Mouse (Mus musculus) embryonic stem cell, embryonic (primary cell): ENCODE results near the gene Gria1.

Experiments used
- CTCF ChIA-PET, 4 experiments: fragments of 300-600 bp in 2 of 4; fragments of 350-600 bp in 2 of 4; sonication (Branson Sonifier 250); formaldehyde crosslinking; loops; one replicate each; lab custom pipeline; 2022; ENCODE audit warnings: inconsistent platforms in 2 of 4; lab: Charles Lee
- POLR2A ChIA-PET, 4 experiments: fragments of 300-600 bp in 2 of 4; fragments of 350-600 bp in 2 of 4; sonication (Branson Sonifier 250); formaldehyde crosslinking; loops; one replicate each; lab custom pipeline; 2022; ENCODE audit warnings: antibody characterized with exemption in 4 of 4, inconsistent platforms in 1 of 4; lab: Charles Lee

Gene Gria1

GRCm38 (mm10) chr11:57042057-57042456 is 30.9 kb downstream of the Gria1 start:
- ChIA-PET POLR2A (no interaction called here), CTCF (interaction anchor here in 1 of 4 experiments (0.6 kb wide), 1 partner anchor 53 kb away, joined by 3 read pairs; no protein-coding TSS in a partner anchor)

- ChIA-PET CTCF (interaction anchor here in 1 of 4 experiments (0.6 kb wide), 1 partner anchor 485 kb away, joined by 3 read pairs; no protein-coding TSS in a partner anchor), POLR2A (no interaction called here)
Observed at GRCm38 (mm10) chr11:57044146-57044545, 33.0 kb downstream of the Gria1 start.

- ChIA-PET POLR2A (interaction anchor here in 1 of 4 experiments (0.6 kb wide), 1 partner anchor 404 kb away, joined by 4 read pairs; no protein-coding TSS in a partner anchor), CTCF (interaction anchor here in 2 of 4 experiments (0.6 kb wide), 3 partner anchors 79 to 555 kb away, joined by 3 to 8 read pairs (median 6); no protein-coding TSS in a partner anchor)
Observed at GRCm38 (mm10) chr11:57051666-57052562, 40.7 kb downstream of the Gria1 start.

- ChIA-PET CTCF (no interaction called here), POLR2A (no interaction called here)
Observed at GRCm38 (mm10) chr11:57062441-57062840, 51.3 kb downstream of the Gria1 start.

GRCm38 (mm10) chr11:57070196-57070901 is 59.2 kb downstream of the Gria1 start:
- ChIA-PET POLR2A (no interaction called here), CTCF (interaction anchor here in 1 of 4 experiments (0.9 kb wide), 1 partner anchor 398 kb away, joined by 4 read pairs; no protein-coding TSS in a partner anchor)

GRCm38 (mm10) chr11:57072171-57072570 is 61.0 kb downstream of the Gria1 start:
- CTCF ChIA-PET: no interaction called here
- POLR2A ChIA-PET: no interaction called here

- ChIA-PET POLR2A (no interaction called here), CTCF (no interaction called here)
Observed at GRCm38 (mm10) chr11:57079423-57079822, 68.2 kb downstream of the Gria1 start.

- ChIA-PET POLR2A (no interaction called here), CTCF (no interaction called here)
Observed at GRCm38 (mm10) chr11:57089527-57089926, 78.3 kb downstream of the Gria1 start.

GRCm38 (mm10) chr11:57090705-57091104 is 79.5 kb downstream of the Gria1 start:
- CTCF ChIA-PET: interaction anchor here in 1 of 4 experiments (0.5 kb wide), 1 partner anchor 460 kb away, joined by 5 read pairs; no protein-coding TSS in a partner anchor
- POLR2A ChIA-PET: no interaction called here

DNA sequence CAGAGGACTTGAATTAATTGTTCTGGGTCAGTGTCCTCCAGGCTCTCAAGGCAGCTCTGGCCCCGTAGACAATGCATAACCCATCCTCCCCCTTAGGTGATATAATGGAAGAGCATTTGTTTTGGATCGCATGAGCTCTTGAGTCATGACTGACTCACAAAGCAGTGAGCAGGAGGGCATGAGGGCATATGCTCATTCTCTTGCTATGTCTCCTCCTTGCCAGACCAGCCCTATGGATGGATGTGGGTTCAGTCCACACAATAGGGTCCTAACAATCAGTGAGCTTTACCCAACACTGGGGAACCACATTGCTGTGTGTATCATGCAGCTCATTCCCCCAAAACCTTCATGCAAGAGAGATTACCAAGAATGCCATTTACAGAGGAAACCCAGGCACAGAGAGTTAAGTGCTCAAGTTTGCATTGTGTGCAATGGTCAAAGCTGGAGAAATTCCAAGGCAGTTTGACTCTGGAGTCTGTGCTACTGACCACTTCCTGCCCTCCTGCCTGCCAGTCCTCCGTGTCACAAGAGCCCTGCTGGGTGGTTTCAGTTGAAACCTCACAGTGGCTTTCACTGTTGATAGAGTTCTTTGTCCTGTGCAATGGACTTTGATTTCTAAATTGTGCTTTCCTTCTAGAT is 80.2 kb downstream of the Gria1 start:
- POLR2A ChIA-PET: no interaction called here
- CTCF ChIA-PET: no interaction called here

DNA sequence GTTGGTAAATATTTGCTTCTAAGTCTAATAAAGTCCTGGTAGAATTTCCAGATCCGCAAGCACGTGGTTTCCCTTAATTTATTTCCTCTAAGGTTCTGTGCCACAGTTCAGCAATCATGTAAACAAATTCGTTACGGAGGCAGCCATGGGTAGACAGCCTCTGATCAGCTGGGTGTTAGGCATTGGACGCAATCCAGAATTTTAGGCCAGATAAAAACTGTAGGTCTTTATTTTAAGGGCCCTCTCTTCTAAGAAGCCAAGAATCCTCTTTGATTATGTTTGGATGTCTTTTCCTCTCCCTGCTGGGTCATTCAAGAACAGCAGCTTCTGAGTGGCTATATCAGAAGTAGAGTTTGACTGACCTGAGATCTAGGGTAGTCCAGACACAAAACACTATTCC is 89.3 kb downstream of the Gria1 start:
- ChIA-PET CTCF (no interaction called here), POLR2A (interaction anchor here in 1 of 4 experiments (0.7 kb wide), 1 partner anchor 296 kb away, joined by 3 read pairs; no protein-coding TSS in a partner anchor)

DNA sequence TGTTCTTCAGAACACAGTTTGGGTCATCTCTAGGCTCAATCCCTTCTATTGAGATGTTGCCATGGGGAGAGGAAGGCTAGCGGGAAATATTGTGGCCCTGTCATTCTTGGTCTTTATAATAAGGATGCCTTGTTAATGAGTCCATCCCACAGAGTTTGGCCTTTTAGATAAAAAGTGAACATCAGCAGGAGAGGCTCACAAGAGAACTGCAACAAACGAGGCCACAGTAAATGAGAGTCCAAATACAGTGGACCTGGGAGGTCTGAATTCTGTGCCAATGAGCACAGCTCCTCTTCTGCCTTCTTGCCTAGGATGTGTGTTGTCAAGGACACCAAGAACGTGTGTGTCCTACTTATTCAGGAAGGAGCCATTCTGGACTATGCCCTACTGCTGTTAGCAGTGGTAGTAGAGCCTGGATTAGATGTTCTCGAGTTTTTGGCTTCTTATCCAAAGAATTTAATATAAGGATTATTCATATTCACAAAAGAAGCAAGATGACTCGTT is 92.6 kb downstream of the Gria1 start:
- ChIA-PET CTCF (no interaction called here), POLR2A (no interaction called here)

DNA sequence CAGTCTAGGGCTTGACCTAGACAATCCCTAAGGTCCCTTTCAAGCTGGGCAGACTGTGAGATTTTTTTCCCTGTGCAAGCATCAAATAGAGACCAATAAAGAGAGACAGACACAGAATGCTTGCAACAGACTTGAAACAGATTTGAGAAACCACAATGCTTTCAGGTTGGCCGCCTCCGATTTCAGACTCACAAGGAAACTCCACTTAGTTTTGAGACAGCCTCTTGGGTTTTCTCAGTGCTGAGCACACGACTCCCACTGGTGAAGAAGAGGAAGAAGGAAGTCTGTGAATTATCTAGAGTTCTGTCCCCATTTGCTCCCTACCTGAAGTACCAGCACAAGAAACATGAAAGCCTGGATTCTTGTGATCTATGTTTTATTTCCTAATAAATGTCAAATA is 94.5 kb downstream of the Gria1 start:
- ChIA-PET POLR2A (no interaction called here), CTCF (no interaction called here)

- CTCF ChIA-PET: interaction anchor here in 2 of 4 experiments (0.6 to 1.3 kb wide), 2 partner anchors 9 to 38 kb away, joined by 3 read pairs; no protein-coding TSS in a partner anchor
- POLR2A ChIA-PET: interaction anchor here in 1 of 4 experiments (0.5 kb wide), 1 partner anchor 652 kb away, joined by 4 read pairs; no protein-coding TSS in a partner anchor
Observed at GRCm38 (mm10) chr11:57112386-57112785, 101.2 kb downstream of the Gria1 start.

DNA sequence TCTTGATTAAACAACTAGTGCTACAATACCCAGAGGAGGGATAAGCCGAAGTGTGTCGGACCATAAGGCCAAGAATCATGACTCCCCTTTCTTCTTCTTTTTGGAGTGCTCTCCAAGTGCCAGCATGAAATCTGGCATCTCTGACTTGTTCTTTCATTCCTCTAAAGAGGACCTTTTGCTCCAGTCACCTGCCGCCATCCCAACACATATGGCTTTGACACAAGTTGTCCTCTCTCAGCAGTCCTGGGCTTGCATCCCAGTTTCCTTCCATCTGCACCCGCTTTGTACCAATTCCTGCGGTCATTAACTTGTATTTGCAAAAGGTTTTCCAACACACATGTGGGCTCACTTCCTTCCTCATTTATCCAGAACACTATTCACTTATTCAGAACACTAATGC is 103.2 kb downstream of the Gria1 start:
- ChIA-PET CTCF (no interaction called here), POLR2A (no interaction called here)

- POLR2A ChIA-PET: no interaction called here
Observed at GRCm38 (mm10) chr11:57127066-57127465, 115.9 kb downstream of the Gria1 start.

DNA sequence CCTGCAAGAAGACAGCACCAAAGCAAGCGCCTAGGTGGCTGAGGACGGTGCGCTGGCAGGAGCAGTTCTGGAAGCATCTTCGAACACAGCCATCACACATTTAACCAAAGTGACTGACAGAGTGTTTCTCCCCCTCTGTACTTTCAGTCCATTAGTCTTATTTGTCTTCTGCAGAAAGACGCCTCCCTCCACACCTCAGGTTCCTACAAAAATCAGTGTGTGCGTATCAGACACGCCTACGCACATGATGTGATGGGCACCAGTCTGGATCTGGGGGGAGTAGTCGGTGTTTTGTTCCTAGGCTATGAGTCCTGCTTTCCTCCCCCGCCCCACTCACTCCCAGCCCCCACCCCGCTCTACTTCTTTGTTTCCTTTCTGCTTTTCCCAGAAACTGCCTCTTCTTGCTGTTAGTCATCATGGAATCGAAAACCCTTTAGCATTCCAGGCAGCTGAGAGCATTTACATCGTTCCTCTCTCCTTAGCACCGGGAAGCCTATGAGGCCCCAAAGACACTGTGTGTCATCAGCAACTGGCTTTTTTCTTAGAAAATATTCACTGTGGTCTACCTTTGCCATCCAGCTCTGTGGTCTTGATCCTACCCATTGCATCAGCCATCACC is 129.1 kb downstream of the Gria1 start:
- ChIA-PET CTCF (no interaction called here), POLR2A (interaction anchor here in 1 of 4 experiments (0.6 kb wide), 1 partner anchor 1065 kb away, joined by 3 read pairs; no protein-coding TSS in a partner anchor)

More at GRCm38 (mm10) chr11:57127066-57127465, 115.9 kb downstream of the Gria1 start:
- CTCF ChIA-PET: no interaction called here

DNA sequence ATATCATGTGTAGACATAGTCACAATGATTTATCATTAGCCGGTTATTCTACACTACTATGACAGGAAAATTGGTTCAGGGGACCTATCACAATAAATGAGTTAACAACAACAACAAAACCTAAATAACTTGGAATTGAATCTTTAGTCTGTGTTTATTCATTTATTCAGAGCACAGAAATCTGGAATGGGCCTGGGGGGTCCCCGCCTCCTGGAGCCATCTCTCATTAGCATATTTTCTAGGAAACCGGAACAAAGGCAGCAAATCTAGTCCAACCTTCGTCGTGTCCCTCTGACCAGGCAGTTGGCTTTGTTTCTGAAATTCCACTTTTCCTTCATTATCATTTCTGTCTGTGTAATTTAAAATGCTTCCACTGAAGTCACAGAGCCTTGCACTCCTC is 132.5 kb downstream of the Gria1 start:
- ChIA-PET CTCF (no interaction called here), POLR2A (no interaction called here)
